Mouse (Mus musculus): ENCODE measurements around the gene Parp9.
"Not testable (repeated sequence)": the region's sequence is repeated elsewhere in the genome, so short reads cannot be mapped to it uniquely, and the experiment has no call there.

The Parp9 gene

DNA sequence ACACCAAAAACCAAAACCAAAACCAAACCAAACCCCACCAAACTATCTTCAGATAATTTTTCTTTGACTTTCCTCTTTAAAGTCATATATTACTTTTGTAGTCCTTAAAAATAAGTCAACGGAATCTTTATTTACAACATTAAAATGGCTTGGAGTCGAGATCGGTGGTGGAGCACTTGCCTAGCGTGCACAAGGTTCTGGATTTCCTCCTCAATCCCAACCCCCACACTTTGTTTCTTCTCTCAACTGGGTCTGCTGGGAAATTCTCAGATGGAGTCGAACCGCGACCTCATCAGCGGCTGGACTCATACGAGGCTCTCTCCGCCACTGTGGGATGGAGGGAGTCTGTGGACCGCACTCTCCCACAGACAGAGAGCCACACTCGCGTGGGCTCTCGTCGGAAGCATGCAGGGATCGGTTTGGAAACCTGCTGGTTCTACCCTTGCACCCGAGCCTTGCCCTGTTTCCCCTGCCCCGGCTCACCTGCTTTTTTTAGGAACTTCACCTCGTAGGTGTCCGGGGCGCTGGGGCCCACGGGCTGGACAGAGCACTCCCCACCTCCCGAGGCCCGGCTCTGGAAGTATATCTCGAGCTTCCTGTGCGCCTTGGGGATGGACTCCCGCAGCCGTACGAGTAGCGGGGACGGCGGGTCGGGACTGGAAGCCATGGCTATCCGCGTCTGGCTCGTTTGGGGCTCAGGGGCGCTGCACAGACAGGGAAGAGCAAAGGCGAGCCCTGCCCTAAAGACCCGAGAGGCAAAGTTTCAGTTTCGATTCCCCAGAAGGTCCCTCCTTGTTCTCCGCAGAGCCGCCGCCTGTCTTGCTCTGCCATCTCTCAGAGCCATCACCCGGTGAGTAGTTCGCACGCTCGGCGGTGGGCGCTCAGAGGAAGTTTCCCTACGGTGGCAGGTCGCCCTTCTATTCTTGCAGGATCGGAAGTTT lies at the start of gene Parp9, which contains the start of gene Dtx3l:
Parp9 (plus strand) TSS at position 260 of the 941 bp plus-strand sequence.
Dtx3l (minus strand) TSS at position 941 of the 941 bp plus-strand sequence.
- DNase-seq, result peak; percentile 17

- DNase-seq, result no peak
Observed at GRCm38 (mm10) chr16:35888910-35889309, 49.4 kb upstream of the Parp9 start.

- no peak for DNase-seq
Observed at GRCm38 (mm10) chr16:35890645-35891044, 47.6 kb upstream of the Parp9 start.

GRCm38 (mm10) chr16:35891603-35892002 lies 46.7 kb upstream of the Parp9 start:
- not testable (repeated sequence) for DNase-seq

DNA sequence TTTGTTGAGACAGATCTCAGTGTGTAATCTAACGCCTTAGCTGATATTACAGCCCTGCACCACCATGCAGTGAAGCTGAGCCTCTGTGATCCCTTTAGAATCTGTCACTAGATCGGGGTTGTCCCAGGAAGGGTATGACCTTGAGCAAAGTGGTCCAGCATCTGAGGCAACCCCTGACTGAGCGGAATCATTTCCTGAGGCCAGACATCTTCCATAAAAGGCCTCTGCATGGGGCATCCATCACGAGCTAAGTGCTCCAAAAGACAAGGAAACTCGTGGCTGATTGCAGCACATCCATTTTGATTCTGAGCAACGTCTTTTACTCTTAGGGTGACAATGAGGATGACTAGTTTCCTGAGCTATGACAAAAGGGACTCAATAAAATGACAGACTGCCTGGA lies 43.3 kb upstream of the Parp9 start:
- DNase-seq, result no peak

DNA sequence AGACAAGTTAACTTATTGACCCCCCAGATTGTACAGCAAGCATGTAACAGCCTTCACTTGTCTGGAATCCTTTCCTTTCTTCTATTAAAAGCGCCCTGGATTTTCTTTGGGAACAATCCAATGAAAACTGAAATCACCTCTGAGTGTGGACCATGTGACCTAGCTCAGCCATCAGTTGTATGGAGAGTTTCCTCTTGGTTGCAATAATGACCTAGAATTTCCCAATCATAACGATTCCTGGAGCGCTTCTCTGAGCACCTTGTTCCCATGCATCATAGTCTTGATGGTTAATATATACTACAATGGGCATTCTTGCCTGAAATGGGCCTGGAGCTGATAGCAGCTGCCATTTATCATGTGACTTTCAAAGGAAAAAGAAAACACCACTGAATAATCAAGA lies 37.7 kb upstream of the Parp9 start:
- DNase-seq, result no peak

DNA sequence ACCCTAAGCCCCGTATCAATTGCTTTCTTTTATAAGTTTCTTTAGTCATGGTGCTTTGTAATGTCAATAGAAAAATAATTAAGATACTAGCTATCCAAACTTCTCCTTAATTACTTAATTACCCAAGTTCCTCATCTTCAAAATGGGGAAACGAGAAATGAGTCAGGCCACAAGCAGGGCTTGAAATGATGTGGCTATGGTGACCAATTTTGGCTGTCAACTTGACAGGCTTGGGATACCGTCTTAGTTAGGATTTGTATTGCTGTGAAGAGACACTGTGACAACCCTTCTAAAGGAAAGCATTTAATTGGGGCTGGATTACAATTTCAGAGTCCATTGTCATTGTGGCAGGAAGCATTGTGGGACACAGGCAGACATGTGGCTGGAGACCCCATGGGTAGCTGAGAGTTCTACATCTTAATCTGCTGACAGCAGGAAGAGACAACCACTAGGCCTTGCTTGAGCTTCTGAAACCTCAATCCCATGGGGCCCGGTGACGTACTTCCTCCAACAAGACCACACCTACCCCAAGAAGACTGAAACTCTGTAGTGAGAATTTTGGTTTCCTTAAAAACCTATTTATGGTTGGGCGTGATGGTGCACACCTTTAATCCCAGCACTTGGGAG lies 35.1 kb upstream of the Parp9 start:
- DNase-seq, result no peak

- DNase-seq, result no peak
Observed at GRCm38 (mm10) chr16:35904121-35904736, 34.0 kb upstream of the Parp9 start.

- DNase-seq, result no peak
Observed at GRCm38 (mm10) chr16:35905355-35905754, 32.9 kb upstream of the Parp9 start.

GRCm38 (mm10) chr16:35905819-35906485 lies 32.3 kb upstream of the Parp9 start:
- DNase-seq, result no peak

DNA sequence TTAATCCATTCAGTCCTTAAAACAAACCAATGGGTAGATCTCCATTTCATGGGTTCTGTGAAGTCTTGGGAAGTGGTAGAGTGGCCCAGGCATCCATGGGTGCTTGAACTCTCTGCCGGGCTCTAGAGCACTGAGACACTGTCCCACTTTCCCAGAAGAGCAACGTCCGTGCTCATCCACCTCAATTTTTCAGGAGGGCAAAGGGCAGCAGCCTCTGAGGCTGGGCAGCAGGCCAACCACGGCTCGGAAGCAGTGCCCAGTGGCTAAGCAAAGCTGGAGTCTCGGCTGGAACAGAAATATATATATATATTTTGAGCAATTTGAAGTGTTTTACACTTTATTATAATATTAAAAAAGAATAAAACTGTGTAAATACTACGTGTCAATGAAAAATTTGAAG lies 31.4 kb upstream of the Parp9 start:
- DNase-seq, result no peak

- no peak for DNase-seq
Observed at GRCm38 (mm10) chr16:35907432-35908201, 30.7 kb upstream of the Parp9 start.

DNA sequence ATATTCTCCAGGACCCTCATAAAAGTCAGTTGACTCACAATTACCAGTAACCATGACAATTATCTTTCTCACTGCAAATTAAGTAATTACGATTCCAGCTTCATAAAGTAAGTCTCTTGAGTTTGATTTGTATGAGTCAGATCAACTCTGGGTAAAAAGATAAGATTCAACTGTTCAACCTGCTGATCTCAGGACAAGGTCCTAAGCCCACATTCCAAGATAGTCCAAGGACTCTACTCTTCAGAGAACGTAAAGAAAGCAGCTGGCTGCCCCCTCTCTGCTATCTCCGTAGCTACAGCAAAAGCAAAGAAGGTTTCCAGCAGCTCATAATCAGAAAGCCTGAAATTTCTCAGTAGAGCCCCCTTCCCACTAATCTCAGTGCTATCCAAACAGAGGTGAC lies 26.8 kb upstream of the Parp9 start:
- no peak for DNase-seq

DNA sequence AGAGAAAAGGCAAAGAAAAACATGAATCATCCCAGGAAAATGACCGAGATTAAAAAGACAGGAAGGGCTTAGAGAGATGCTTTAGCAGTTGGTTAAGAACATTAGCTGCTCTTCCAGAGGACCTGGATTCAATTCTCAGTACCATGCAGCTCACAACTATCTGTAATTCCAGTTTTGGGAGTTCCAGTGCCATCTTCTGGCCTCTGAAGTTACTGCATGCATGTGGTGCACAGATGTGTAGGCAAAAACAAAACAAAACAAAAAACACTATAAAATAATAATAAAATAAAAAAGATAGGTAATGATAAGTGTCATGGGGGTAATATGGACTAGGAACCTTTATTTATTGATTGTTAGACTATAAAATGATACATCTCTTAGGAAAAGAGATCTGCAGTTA lies 24.7 kb upstream of the Parp9 start:
- DNase-seq, result no peak

DNA sequence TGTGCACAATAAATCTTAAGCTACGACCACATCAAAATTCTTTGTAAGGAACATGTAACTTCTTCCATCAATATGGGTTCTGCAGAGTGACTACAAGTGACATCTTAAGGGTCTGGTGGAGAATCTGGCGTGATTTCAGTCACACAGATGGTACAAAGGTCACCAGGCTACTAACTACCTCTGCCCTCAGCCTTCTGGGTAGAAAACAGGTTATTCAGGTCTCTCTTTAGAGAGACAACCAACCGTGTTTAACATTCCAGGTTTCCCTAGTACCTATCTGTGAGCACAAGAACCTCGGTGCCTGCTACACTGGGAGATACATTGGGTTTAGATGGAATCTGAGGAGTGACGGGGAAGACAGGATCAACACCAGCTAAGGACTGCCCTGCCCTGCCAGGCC lies 24.0 kb upstream of the Parp9 start:
- DNase-seq, result no peak

DNA sequence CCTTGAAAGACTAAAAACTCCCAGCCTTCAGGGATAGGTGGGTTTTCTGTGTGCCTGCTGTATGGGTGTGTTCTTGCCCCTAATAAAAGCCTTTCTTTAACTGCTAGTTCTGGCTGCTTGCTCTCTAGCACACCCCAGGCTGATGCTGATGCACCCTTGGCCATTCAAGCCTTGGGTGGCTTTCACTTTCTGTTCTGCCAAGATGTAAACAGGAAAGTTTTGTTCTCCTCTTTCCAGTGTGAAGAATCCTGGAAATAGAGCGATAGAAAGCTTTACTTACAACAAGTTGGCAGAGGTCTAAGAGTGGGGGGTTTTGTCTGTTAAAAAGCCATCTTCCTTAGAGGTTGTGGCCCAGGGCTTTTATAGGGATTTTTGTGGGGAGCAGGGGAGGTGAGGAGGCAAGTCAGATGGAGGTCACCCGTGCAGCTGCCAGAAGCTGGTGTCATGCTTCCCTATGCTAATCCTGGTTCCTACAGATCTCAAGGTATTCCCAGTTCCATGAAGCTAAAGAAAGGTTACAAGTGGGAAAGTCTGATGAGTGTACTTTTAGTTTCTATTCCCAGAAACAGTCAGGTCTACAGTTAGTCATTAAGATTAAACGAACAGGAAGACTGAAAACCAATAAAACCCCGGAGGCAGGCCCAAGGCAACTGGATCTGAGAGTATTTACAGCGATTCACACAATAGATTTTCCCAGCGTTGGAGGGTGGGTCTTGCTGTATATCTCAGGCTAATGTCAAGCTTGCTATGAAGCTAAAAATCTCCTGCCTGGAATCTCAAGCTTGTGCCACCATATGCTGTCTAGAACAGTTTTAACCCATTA lies 19.3 kb upstream of the Parp9 start:
- DNase-seq, result no peak

DNA sequence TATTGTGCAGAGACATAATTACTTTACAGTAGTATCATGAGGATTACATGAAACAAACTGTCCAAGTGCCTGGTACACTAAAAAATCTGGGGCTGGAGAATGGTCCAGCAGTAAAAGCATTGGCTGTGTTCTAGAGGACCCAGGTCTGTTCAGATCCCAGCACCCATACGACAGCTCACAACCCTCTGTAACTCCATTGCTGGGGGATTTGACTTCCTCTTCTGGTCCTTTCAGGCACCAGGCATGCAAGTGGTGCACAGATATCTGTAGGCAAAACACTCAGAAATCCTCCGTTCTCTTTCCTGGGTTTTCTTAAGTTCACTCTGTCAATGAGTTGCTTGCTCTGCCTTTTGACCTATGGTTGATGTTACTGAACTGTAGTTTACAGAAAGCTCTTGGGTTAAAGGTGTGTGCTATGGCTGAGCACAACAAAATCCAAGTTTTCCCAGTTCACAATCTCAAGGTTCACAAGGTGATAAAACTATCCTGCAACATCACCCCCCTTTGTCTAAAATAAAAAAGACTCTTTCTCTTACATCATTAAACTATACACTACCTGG lies 16.5 kb upstream of the Parp9 start:
- DNase-seq, result no peak

DNA sequence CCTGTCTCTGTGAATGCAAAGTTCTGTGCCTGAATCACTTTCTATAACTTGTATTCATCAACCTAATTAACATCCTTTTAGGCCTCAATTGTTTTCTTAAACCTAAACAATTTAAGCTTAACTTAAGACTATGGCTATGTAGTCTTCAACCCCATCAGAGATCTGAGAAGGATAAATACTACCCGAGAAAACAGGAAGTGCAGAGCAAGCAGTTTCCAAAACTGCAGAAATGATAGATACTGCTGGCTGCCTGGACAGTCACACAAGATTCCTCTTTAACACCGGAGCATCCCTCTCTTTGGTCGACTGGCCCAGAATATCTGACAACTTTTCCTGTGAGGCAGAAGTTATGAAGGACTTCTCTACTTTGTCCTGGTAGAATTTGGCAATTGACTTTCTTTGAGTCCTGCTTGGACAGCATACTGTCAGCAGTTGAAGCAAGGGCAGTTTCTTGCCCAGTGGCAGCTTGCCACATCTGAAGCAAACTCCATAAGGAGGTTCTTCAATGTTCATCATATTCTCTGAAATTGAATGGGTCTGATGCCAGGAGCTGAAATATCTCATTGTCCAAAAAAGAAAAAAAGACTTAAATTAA lies 15.9 kb upstream of the Parp9 start:
- no peak for DNase-seq

- DNase-seq, result no peak
Observed at GRCm38 (mm10) chr16:35923546-35924198, 14.6 kb upstream of the Parp9 start.

DNA sequence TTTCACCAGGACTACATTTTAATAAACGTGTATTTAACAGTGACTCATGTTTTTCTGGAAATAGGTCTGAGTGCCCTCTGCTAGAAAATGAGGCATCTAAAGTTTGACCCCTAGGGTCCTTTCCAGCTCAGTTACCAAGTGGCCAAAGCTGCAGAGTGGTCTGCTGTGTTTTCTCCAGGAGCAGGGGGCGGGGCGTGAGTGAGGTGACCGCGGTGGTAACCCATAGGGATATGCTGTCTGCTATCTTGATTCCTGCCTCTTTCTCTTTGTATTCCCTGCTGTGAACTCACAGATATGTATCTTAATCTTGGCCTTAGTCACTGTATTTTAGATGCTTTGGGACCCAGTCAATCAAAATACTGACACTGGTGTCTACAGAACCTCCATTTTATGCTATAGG lies 13.9 kb upstream of the Parp9 start:
- DNase-seq, result no peak

Measured in layer of hippocampus, adult 9-11 months (tissue).